Mouse (Mus musculus) cerebellum, adult 9-10 months (tissue): ENCODE data around the gene Kng1.
"Not testable (repeated sequence)": the region's sequence is repeated elsewhere in the genome, so short reads cannot be mapped to it uniquely, and the experiment has no call there.

ENCODE experiments used
- DNase-seq: peaks from one replicate; pipeline ENCODE4 v3.0.0; 2022

Kng1 gene

GRCm38 (mm10) chr16:23057668-23058447 is at the start of gene Kng1:
Gene Kng1 (plus strand): TSS chr16:23057865.
- DNase-seq, result not testable (repeated sequence)

- not testable (repeated sequence) for DNase-seq
These were observed 43.9 kb upstream of the Kng1 start for GRCm38 (mm10) chr16:23013786-23014185.

GRCm38 (mm10) chr16:23014645-23015044 is 43.0 kb upstream of the Kng1 start:
- DNase-seq, result not testable (repeated sequence)

GRCm38 (mm10) chr16:23020571-23020970 is 37.1 kb upstream of the Kng1 start:
- not testable (repeated sequence) for DNase-seq

- no peak for DNase-seq
These were observed 32.6 kb upstream of the Kng1 start for GRCm38 (mm10) chr16:23025111-23025510.

- DNase-seq, result no peak
These were observed 31.1 kb upstream of the Kng1 start for GRCm38 (mm10) chr16:23026582-23026981.

- not testable (repeated sequence) for DNase-seq
These were observed 30.3 kb upstream of the Kng1 start for GRCm38 (mm10) chr16:23027341-23027740.

- DNase-seq, result not testable (repeated sequence)
These were observed 28.6 kb upstream of the Kng1 start, which contains the start of gene Kng2 for GRCm38 (mm10) chr16:23028966-23029600. Gene Kng2 (minus strand): TSS chr16:23029482.

- DNase-seq, result no peak
These were observed 26.8 kb upstream of the Kng1 start for GRCm38 (mm10) chr16:23030673-23031435.

- no peak for DNase-seq
These were observed 24.0 kb upstream of the Kng1 start for GRCm38 (mm10) chr16:23033673-23034072.

- no peak for DNase-seq
These were observed 19.9 kb upstream of the Kng1 start for GRCm38 (mm10) chr16:23037744-23038143.

- no peak for DNase-seq
These were observed 18.4 kb upstream of the Kng1 start for GRCm38 (mm10) chr16:23039281-23039680.

- no peak for DNase-seq
These were observed 16.8 kb upstream of the Kng1 start for GRCm38 (mm10) chr16:23040876-23041275.

GRCm38 (mm10) chr16:23046319-23046718 is 11.3 kb upstream of the Kng1 start:
- peak; percentile 2 for DNase-seq

- DNase-seq, result not testable (repeated sequence)
These were observed 2.0 kb downstream of the Kng1 start for GRCm38 (mm10) chr16:23059630-23060029.

GRCm38 (mm10) chr16:23060781-23061325 is 3.2 kb downstream of the Kng1 start:
- DNase-seq, result not testable (repeated sequence)

- DNase-seq, result not testable (repeated sequence)
These were observed 19.9 kb downstream of the Kng1 start for GRCm38 (mm10) chr16:23077516-23077915.

GRCm38 (mm10) chr16:23087159-23087558 is 29.5 kb downstream of the Kng1 start:
- DNase-seq, result not testable (repeated sequence)

GRCm38 (mm10) chr16:23087712-23088111 is 30.0 kb downstream of the Kng1 start:
- not testable (repeated sequence) for DNase-seq

GRCm38 (mm10) chr16:23088491-23088890 is 30.8 kb downstream of the Kng1 start:
- DNase-seq, result not testable (repeated sequence)

GRCm38 (mm10) chr16:23091345-23091744 is 33.7 kb downstream of the Kng1 start:
- DNase-seq, result not testable (repeated sequence)

GRCm38 (mm10) chr16:23093321-23093953 is 35.8 kb downstream of the Kng1 start:
- DNase-seq, result no peak
